Mouse (Mus musculus) MEL (cell line): ENCODE measurements around the gene Anp32e. TPM values are rescaled to one million over a fixed set of nuclear protein-coding genes. Genes with fewer than 3 reads are reported as not detected.

ENCODE experiments used
- DNase-seq: peaks from one replicate; pipeline ENCODE4 v3.0.0; 2011; ENCODE audit warnings: low read depth, low spot score
- H3K27ac ChIP-seq: 2 replicates; pipeline ENCODE4 v1.5.1; 2012; ENCODE audit warnings: low read depth, mild to moderate bottlenecking, control low read depth, low read length, moderate library complexity; ENCODE audit not compliant: control insufficient read depth
- H3K27me3 ChIP-seq, 2 experiments: fragments of 150-350 bp in 1 of 2; sonication (generic) in 1 of 2; 2 replicates each; pipeline ENCODE4 v1.6.1; 2012; ENCODE audit warnings: low read length in 2 of 2, mild to moderate bottlenecking in 2 of 2, improper control_type of control experiment in 1 of 2, moderate library complexity in 1 of 2; ENCODE audit not compliant: insufficient read depth in 2 of 2, control insufficient read depth in 1 of 2
- H3K36me3 ChIP-seq, 2 experiments: 2 replicates each; pipeline ENCODE4 v1.6.1; 2012 to 2014; ENCODE audit warnings: low read length in 2 of 2, improper control_type of control experiment in 1 of 2, inconsistent platforms in 1 of 2, mild to moderate bottlenecking in 1 of 2; ENCODE audit not compliant: insufficient read depth in 2 of 2, control insufficient read depth in 1 of 2
- H3K4me1 ChIP-seq, 2 experiments: fragments of 150-350 bp in 1 of 2; sonication (generic) in 1 of 2; 2 replicates each; pipeline ENCODE4 v1.6.1; 2012; ENCODE audit warnings: low read length in 2 of 2, improper control_type of control experiment in 1 of 2, mild to moderate bottlenecking in 1 of 2; ENCODE audit not compliant: insufficient read depth in 2 of 2, control insufficient read depth in 1 of 2
- H3K4me3 ChIP-seq, 2 experiments: fragments of 150-350 bp in 1 of 2; sonication (generic) in 1 of 2; 2 replicates each; pipeline ENCODE4 v1.5.1; 2012; ENCODE audit warnings: low read depth in 2 of 2, low read length in 2 of 2, mild to moderate bottlenecking in 2 of 2, moderate library complexity in 2 of 2, control low read depth in 1 of 2, improper control_type of control experiment in 1 of 2; ENCODE audit not compliant: control insufficient read depth in 1 of 2, insufficient read depth in 1 of 2
- H3K79me2 ChIP-seq: 2 replicates; pipeline ENCODE4 v1.6.1; 2012; ENCODE audit warnings: mild to moderate bottlenecking, low read length, moderate library complexity; ENCODE audit not compliant: control insufficient read depth, poor library complexity, insufficient read depth
- H3K9ac ChIP-seq: 2 replicates; pipeline ENCODE4 v1.6.1; 2012; ENCODE audit warnings: low read depth, mild to moderate bottlenecking, control low read depth, low read length, moderate library complexity; ENCODE audit not compliant: control insufficient read depth, poor library complexity, severe bottlenecking
- H3K9me3 ChIP-seq: fragments of 150-350 bp; sonication (generic); replicated peaks from 2 replicates; pipeline ENCODE4 v1.6.1; 2012; ENCODE audit warnings: mild to moderate bottlenecking, low read length, improper control_type of control experiment, moderate library complexity; ENCODE audit not compliant: insufficient read depth
- BHLHE40 ChIP-seq: IDR thresholded peaks from 2 replicates; pipeline ENCODE4 v1.6.1; 2012; ENCODE audit warnings: low read depth, mild to moderate bottlenecking, inconsistent platforms, low read length, improper control_type of control experiment, borderline replicate concordance
- CHD1 ChIP-seq: IDR thresholded peaks from 2 replicates; pipeline ENCODE4 v1.6.1; 2012; ENCODE audit warnings: low read depth, mild to moderate bottlenecking, inconsistent platforms, low read length, improper control_type of control experiment
- CHD2 ChIP-seq: IDR thresholded peaks from 2 replicates; pipeline ENCODE4 v1.6.1; 2011; ENCODE audit warnings: low read length, improper control_type of control experiment
- ELF1 ChIP-seq: IDR thresholded peaks from 2 replicates; pipeline ENCODE4 v1.6.1; 2014; ENCODE audit warnings: low read depth, mild to moderate bottlenecking, inconsistent platforms, low read length, improper control_type of control experiment, moderate library complexity
- EP300 ChIP-seq, 2 experiments: IDR thresholded peaks; 2 replicates each; pipeline ENCODE4 v1.6.1; 2011; ENCODE audit warnings: improper control_type of control experiment in 2 of 2, low read length in 2 of 2, low read depth in 1 of 2, mild to moderate bottlenecking in 1 of 2
- ETS1 ChIP-seq: IDR thresholded peaks from 2 replicates; pipeline ENCODE4 v1.6.1; 2012; ENCODE audit warnings: low read depth, mild to moderate bottlenecking, inconsistent platforms, low read length, improper control_type of control experiment, moderate library complexity
- GABPA ChIP-seq: IDR thresholded peaks from 2 replicates; pipeline ENCODE4 v1.6.1; 2012; ENCODE audit warnings: low read depth, mild to moderate bottlenecking, inconsistent platforms, low read length, improper control_type of control experiment, moderate library complexity
- GATA1 ChIP-seq: IDR thresholded peaks from 2 replicates; pipeline ENCODE4 v1.6.1; 2011; ENCODE audit warnings: low read depth, low read length, improper control_type of control experiment
- HCFC1 ChIP-seq: IDR thresholded peaks from 2 replicates; pipeline ENCODE4 v1.6.1; 2012; ENCODE audit warnings: low read depth, mild to moderate bottlenecking, inconsistent platforms, low read length, improper control_type of control experiment, moderate library complexity
- KAT2A ChIP-seq: conservative IDR thresholded peaks from 2 replicates; pipeline ENCODE4 v1.6.1; 2012; ENCODE audit warnings: low read depth, low read length, improper control_type of control experiment, inconsistent platforms
- MAFK ChIP-seq: IDR thresholded peaks from 2 replicates; pipeline ENCODE4 v1.6.1; 2011; ENCODE audit warnings: low read depth, mild to moderate bottlenecking, low read length, improper control_type of control experiment, borderline replicate concordance
- MAX ChIP-seq: IDR thresholded peaks from 2 replicates; pipeline ENCODE4 v1.6.1; 2011; ENCODE audit warnings: low read length, improper control_type of control experiment
- MAZ ChIP-seq: IDR thresholded peaks from 2 replicates; pipeline ENCODE4 v1.6.1; 2012; ENCODE audit warnings: low read depth, mild to moderate bottlenecking, inconsistent platforms, low read length, improper control_type of control experiment
- MEF2A ChIP-seq: IDR thresholded peaks from 2 replicates; pipeline ENCODE4 v1.6.1; 2014; ENCODE audit warnings: low read depth, mild to moderate bottlenecking, inconsistent platforms, low read length, improper control_type of control experiment; ENCODE audit not compliant: poor library complexity, insufficient replicate concordance, severe bottlenecking; ENCODE audit errors: extremely low read depth
- MXI1 ChIP-seq: IDR thresholded peaks from 2 replicates; pipeline ENCODE4 v1.6.1; 2011; ENCODE audit warnings: mild to moderate bottlenecking, low read depth, low read length, improper control_type of control experiment
- MYB ChIP-seq: IDR thresholded peaks from 2 replicates; pipeline ENCODE4 v1.6.1; 2011; ENCODE audit warnings: mild to moderate bottlenecking, low read depth, low read length, improper control_type of control experiment
- MYC ChIP-seq: IDR thresholded peaks from 2 replicates; pipeline ENCODE4 v1.6.1; 2011; ENCODE audit warnings: low read depth, mild to moderate bottlenecking, low read length, improper control_type of control experiment, moderate library complexity
- NELFE ChIP-seq: IDR thresholded peaks from 2 replicates; pipeline ENCODE4 v1.6.1; 2011; ENCODE audit warnings: low read depth, low read length, improper control_type of control experiment
- NRF1 ChIP-seq: IDR thresholded peaks from 2 replicates; pipeline ENCODE4 v1.6.1; 2014; ENCODE audit warnings: low read depth, mild to moderate bottlenecking, inconsistent platforms, low read length, improper control_type of control experiment, moderate library complexity; ENCODE audit not compliant: poor library complexity, insufficient read depth, severe bottlenecking
- POLR2A ChIP-seq, 2 experiments: IDR thresholded peaks; 2 replicates each; pipeline ENCODE4 v1.6.1; 2011 to 2012; ENCODE audit warnings: low read length in 2 of 2, mild to moderate bottlenecking in 2 of 2, control low read depth in 1 of 2, improper control_type of control experiment in 1 of 2, low read depth in 1 of 2, moderate library complexity in 1 of 2; ENCODE audit not compliant: control insufficient read depth in 1 of 2, insufficient read depth in 1 of 2, poor library complexity in 1 of 2
- POLR2AphosphoS2 ChIP-seq: IDR thresholded peaks from 2 replicates; pipeline ENCODE4 v1.6.1; 2011; ENCODE audit warnings: low read length, improper control_type of control experiment
- POLR2AphosphoS5 ChIP-seq: IDR thresholded peaks from 2 replicates; pipeline ENCODE4 v1.6.1; 2012; ENCODE audit warnings: low read depth, borderline replicate concordance, mild to moderate bottlenecking, inconsistent platforms, low read length, moderate library complexity, mixed read lengths
- SMC3 ChIP-seq: IDR thresholded peaks from 2 replicates; pipeline ENCODE4 v1.6.1; 2011; ENCODE audit warnings: low read depth, low read length, improper control_type of control experiment
- TAL1 ChIP-seq: IDR thresholded peaks from 2 replicates; pipeline ENCODE4 v1.6.1; 2012; ENCODE audit warnings: mild to moderate bottlenecking, inconsistent platforms, low read length, moderate library complexity, mixed read lengths
- TBP ChIP-seq: IDR thresholded peaks from 2 replicates; pipeline ENCODE4 v1.8.0; 2011; ENCODE audit warnings: low read depth, low read length, improper control_type of control experiment
- TCF12 ChIP-seq: IDR thresholded peaks from 2 replicates; pipeline ENCODE4 v1.6.1; 2014; ENCODE audit warnings: low read depth, mild to moderate bottlenecking, inconsistent platforms, low read length, improper control_type of control experiment, moderate library complexity
- UBTF ChIP-seq: IDR thresholded peaks from 2 replicates; pipeline ENCODE4 v1.6.1; 2012; ENCODE audit warnings: low read depth, mild to moderate bottlenecking, inconsistent platforms, low read length, improper control_type of control experiment, moderate library complexity, borderline replicate concordance; ENCODE audit not compliant: insufficient read depth
- USF2 ChIP-seq, 2 experiments: IDR thresholded peaks; 2 replicates each; pipeline ENCODE4 v1.6.1; 2011 to 2012; ENCODE audit warnings: improper control_type of control experiment in 2 of 2, low read length in 2 of 2, borderline replicate concordance in 1 of 2, inconsistent platforms in 1 of 2, low read depth in 1 of 2, mild to moderate bottlenecking in 1 of 2; ENCODE audit not compliant: insufficient read depth in 1 of 2
- ZC3H11A ChIP-seq: IDR thresholded peaks from 2 replicates; pipeline ENCODE4 v1.6.1; 2012; ENCODE audit warnings: low read depth, mild to moderate bottlenecking, inconsistent platforms, low read length, improper control_type of control experiment
- ZMIZ1 ChIP-seq: IDR thresholded peaks from 2 replicates; pipeline ENCODE4 v1.6.1; 2012; ENCODE audit warnings: low read depth, mild to moderate bottlenecking, inconsistent platforms, low read length, improper control_type of control experiment, moderate library complexity
- polyA plus RNA-seq, 2 experiments: library from polyadenylated mRNA; stranded (reverse) in 1 of 2; unstranded in 1 of 2; fragments of >175 nt in 1 of 2; fragments of >200 nt in 1 of 2; gene quantifications; 2 replicates each; pipeline versions ENCODE4 v1.2.1 to v1.2.4; 2012; ENCODE audit warnings: low replicate concordance in 2 of 2, low read depth in 1 of 2; ENCODE audit not compliant: insufficient read length in 2 of 2, insufficient read depth in 1 of 2, missing spikeins in 1 of 2
- total RNA-seq: library from RNA; depleted of rRNA; stranded (reverse); fragments of 300-350 nt; gene quantifications from 2 replicates; pipeline ENCODE4 v1.2.3, GENCODE M21; 2012

Anp32e gene
- total and polyA plus RNA-seq, 3 experiments: 159 to 748 (median 412) TPM

- DNase-seq: no peak
- H3K9ac ChIP-seq: peak overlapping the region; percentile 63
- no peak overlapping the region for H3K27ac ChIP-seq
- no peaks in the 10 kb centered on the region for H3K79me2 ChIP-seq
- peaks cover 0 to 4% of the 10 kb centered on the region in 2 experiments; a peak in 1 of 4 replicates for H3K36me3 ChIP-seq
- H3K4me1 ChIP-seq: peaks cover 0 to 5% of the 10 kb centered on the region in 2 experiments; a peak in 2 of 4 replicates
- no peak overlapping the region; a peak in 2 of 4 replicates for H3K4me3 ChIP-seq
- H3K27me3 ChIP-seq: peaks cover 8 to 22% of the 10 kb centered on the region in 2 experiments; a peak in 3 of 4 replicates
- no peaks in the 10 kb centered on the region for H3K9me3 ChIP-seq
- TF ChIP-seq POLR2AphosphoS5 (no peak), MEF2A (no peak), NELFE (no peak; the same call in 1 of the 2 replicates), CHD2 (no peak), BHLHE40 (no peak), USF2 (IDR thresholded peaks at IDR 0.05; ENCODE audit: borderline replicate concordance in 1 of 2, insufficient read depth in 1 of 2, low read depth in 1 of 2, low read length in 2 of 2) (no peak), NRF1 (no peak)
Observed at GRCm38 (mm10) chr3:95907613-95908012, 21.4 kb upstream of the Anp32e start.

GRCm38 (mm10) chr3:95914706-95915105 lies 14.3 kb upstream of the Anp32e start:
- no peaks in the 10 kb centered on the region for H3K9me3 ChIP-seq
- H3K9ac ChIP-seq: no peak overlapping the region
- DNase-seq: peak; percentile 64
- H3K4me1 ChIP-seq: peaks cover 6 to 7% of the 10 kb centered on the region in 2 experiments; a peak in 3 of 4 replicates
- H3K36me3 ChIP-seq: 0 out of 4 replicates have a peak, but pooled peaks cover 0 to 2% of the 10 kb centered on the region in 2 experiments
- H3K4me3 ChIP-seq: no peak overlapping the region
- H3K27ac ChIP-seq: no peak overlapping the region
- no peaks in the 10 kb centered on the region for H3K79me2 ChIP-seq
- peaks cover 0 to under 1% of the 10 kb centered on the region in 2 experiments; a peak in 1 of 4 replicates for H3K27me3 ChIP-seq
- TF ChIP-seq POLR2A (IDR thresholded peaks at IDR 0.05; ENCODE audit: control insufficient read depth in 1 of 2, insufficient read depth in 1 of 2, low read depth in 1 of 2, low read length in 2 of 2, poor library complexity in 1 of 2) (no peak), MEF2A (no peak), TBP (no peak), MAX (no peak), KAT2A (no peak), GATA1 (peak; percentile 95), CHD1 (no peak), POLR2AphosphoS5 (no peak), ETS1 (no peak), EP300 (IDR thresholded peaks at IDR 0.05; ENCODE audit: low read depth in 1 of 2, low read length in 2 of 2) (peak; percentile 51 to 79), NRF1 (no peak), GABPA (no peak), MXI1 (no peak; the same call in 1 of the 2 replicates), POLR2AphosphoS2 (no peak), ZMIZ1 (no peak), MAZ (no peak), TCF12 (peak; percentile 63), NELFE (no peak), UBTF (no peak), SMC3 (no peak), ELF1 (no peak), TAL1 (peak; percentile 53), MAFK (no peak), ZC3H11A (no peak), MYC (no peak), MYB (no peak), CHD2 (no peak), HCFC1 (no peak)
